Mouse (Mus musculus): ENCODE results near the gene Acly. TPM values are rescaled to one million over a fixed set of nuclear protein-coding genes. Genes with fewer than 3 reads are reported as not detected.

Acly gene
- total RNA-seq (2023): 100 to 1,000 TPM; 119 to 124 TPM

DNA sequence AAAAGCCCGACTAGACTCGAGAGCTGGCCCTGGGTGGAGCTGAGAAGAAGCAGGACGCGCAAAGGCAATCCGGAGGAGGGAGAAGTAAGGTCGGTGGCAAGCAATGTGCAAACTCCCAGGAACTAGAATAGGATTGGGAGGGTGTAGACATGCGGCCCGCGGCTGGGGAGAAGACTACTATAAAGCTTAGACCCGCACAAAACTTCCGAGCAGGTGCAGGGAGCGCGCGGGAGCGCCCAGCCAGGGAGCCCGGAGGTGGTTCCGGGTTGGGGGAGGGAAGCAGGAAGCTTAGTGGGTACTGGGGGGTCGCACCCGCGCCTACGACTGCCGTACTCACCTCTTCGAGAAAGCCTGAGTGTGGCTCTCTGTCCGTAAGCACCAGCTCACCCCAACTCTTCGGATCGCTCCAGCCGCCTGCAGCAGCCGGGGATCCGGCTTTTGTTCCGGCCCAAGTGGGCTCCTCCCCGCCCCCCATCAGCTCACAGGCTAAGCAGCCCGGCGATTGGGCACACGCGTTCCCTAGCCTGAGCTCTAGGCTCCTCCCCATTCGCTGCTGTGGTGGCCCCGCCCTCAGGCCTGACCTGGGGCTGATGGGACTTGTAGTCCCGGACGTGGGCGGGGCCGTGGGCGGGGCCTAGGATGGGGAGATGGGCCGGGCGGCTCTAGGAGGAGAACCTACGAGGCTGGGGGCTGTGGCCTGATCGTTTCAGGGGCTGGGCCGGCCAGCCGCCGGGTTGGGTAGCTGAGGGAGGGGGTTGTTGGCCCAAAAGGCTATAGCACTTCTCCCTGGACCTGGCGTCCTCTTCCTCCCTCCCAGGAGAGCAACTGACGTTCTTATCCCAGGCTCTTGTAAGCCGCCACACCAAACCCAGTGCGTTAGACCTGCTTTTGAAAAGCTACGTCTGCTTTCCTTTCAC is at the start of gene Acly:
TSS of gene Acly (minus strand) at position 543 of the 917 bp plus-strand sequence.

DNA sequence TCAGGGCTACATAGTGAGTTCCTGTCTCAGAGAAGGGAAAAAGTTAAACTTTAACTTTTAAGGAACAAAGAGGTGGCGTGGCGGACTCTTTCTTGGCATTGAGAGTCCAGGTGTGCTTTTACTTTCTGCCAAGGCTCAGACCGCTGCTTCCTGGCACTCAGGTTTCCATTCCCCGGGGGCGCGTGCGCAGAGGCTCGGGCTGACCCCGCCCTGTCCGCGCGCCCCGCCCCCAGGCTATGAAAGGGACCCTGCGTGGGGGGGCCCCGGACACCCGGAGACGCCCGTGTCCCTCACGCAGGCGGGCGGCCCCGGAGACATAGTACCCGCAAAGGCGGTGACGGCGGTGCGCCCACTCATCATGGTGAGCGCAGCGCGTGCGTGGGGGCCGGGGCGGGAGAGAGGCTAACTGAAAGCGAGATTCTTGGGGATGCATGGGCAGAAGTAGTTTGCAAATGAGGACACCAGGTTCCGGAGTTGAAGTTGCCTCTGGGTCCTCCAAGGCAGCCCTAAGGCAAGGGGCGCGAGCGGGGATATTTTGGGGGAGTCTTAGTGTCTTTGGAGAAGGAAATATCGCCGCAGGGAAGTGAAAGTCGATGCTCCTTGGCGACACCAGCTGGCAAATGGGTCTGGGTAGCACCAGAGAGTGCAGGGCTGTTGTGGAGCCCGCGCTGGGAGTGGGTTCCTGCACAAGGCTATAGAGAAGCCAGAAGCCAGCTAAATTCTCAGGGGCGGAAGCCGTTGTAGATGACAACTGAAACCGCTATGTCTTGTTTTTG is 47.1 kb upstream of the Acly start, which contains the start of gene Cnp:
TSS of gene Cnp (plus strand) at position 197 of the 776 bp plus-strand sequence.

DNA sequence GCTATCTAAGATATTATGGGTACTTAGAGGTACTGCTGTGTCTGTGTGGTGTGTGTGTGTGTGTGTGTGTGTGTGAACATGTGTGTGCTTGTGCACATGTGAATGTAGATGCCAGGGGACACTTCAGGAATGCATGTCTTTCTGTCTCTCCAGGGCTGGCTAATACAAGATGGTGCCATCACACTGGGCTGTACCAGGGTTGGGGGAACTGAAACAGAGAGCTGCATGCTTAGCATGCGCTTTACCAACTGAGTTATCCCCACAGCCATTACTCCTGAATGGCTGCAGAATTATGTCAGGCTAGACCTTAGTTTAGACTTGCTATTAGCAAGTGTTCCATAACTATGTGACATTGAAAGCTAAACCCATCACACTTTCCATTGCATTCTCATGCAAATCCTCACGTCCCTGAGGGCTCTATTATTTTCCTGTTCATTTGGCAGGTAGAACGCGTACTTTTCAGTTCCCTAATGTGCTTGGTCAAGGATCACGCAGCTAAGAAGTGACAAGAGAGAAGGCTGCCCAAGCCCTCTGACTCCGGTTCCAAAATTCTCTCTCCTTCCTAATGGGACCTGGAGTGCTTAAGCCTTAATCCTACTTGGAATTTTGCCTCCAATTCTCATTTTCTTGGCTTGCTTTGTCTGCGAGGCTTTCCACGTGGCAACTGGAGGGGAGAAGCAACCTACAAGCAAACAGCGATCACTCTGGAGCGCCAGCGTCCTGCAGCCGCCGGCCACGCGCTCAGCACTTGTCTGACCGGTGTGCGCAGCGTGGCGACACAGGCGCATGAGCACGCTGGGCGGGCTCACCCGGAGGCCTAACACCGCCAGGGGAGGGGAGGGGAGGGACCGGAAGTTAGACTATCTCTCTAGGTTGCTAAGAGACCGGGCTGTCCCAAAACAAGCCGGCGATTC is 17.3 kb upstream of the Acly start, which contains the start of gene Ttc25:
TSS of gene Ttc25 (plus strand) at position 776 of the 914 bp plus-strand sequence.

DNA sequence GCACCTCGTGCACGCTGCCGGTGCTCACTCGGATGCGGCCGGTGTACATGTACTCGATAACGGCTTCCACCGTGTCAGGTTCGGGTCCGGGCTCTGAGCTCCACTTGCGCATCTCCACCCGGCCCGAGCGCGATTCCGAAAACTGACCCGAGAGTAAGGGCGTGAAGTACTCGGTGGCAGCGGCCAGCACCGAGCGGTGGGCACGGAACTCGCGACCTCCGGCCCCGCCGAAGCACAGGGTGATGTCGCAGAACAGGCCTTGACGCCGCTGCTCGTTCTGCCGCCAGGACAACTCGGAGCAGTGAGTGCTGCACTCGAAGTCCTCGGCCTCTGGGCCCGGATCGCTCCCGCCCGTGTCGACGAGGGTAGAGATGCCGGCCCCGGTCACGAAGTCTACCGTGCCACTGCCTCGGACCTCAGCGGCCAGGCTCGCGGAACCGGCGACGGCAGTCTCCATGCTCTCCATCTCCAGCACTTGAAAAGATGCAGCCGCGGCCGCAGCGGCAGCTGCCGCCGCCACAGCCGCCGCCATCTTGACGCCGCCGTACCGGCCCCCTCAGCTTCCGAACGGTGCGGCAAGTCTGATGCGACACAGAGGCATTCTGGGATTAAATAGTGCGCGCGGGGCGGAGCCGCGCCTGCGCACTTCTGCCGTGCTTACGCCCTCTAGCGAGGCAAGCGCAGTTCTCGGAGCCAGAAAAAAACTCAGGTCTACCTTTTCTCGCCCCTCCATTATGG is 55.4 kb downstream of the Acly start, which contains the start of gene Klhl11:
TSS of gene Klhl11 (minus strand) at position 545 of the 738 bp plus-strand sequence.

DNA sequence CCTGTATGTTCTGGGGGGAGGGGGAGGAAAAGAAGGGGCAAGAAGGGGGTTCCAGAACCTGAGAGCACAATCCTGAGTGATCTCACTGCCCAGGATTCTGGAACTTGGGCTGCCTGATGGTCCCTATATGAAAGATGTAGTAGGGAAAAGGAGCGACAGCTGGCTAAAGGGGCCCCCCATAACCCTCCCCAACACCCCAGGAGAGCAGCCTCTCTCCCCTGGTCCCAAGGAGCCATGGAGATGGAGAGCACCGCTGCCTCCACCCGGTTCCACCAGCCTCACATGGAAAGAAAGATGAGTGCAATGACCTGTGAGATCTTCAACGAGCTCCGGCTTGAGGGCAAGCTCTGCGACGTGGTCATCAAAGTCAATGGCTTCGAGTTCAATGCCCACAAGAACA is 86.0 kb downstream of the Acly start, which contains the start of the genes Nt5c3b and Klhl10:
TSS of gene Nt5c3b (minus strand) at position 12 of the 400 bp plus-strand sequence.
TSS of gene Klhl10 (plus strand) at position 121 of the 400 bp plus-strand sequence.

Other genes with a start within 250 kb of the Acly start
- 1,000 to 10,000 TPM; 1,687 to 1,738 TPM for gene Eif1, start 208.1 kb downstream of the Acly start, total RNA-seq (2023)
- gene Gast, start 193.6 kb downstream of the Acly start, total RNA-seq (2023): not detected
- gene Hap1, start 171.9 kb downstream of the Acly start, total RNA-seq (2023): under 1 TPM; 0.59 to 0.73 TPM
- 10 to 100 TPM; 16.1 to 24.1 TPM for gene Jup, start 130.2 kb downstream of the Acly start, total RNA-seq (2023)
- under 1 TPM in 1 of 2 experiments, not detected in 1; 0.31 TPM for gene P3h4, start 113.2 kb downstream of the Acly start, total RNA-seq (2023)
- gene Fkbp10, start 112.3 kb downstream of the Acly start, total RNA-seq (2023): 1 to 10 TPM; 1.0 to 1.6 TPM
- 1 to 10 TPM; 6.4 to 6.5 TPM for gene Nt5c3b, start 86.2 kb downstream of the Acly start, total RNA-seq (2023)
- gene Klhl10, start 86.1 kb downstream of the Acly start, total RNA-seq (2023): not detected
- 10 to 100 TPM; 10.6 to 12.7 TPM for gene Klhl11, start 55.3 kb downstream of the Acly start, total RNA-seq (2023)
- gene Ttc25, start 17.6 kb upstream of the Acly start, total RNA-seq (2023): not detected
- gene Cnp, start 46.9 kb upstream of the Acly start, total RNA-seq (2023): 10 to 100 TPM; 14.2 to 15.8 TPM
- gene Nkiras2, start 91.2 kb upstream of the Acly start, total RNA-seq (2023): 10 to 100 TPM; 43.2 to 47.8 TPM
- 100 to 1,000 TPM; 121 to 134 TPM for gene Dnajc7, start 92.2 kb upstream of the Acly start, total RNA-seq (2023)
- gene Zfp385c, start 164.5 kb upstream of the Acly start, total RNA-seq (2023): not detected
- gene Dhx58, start 176.3 kb upstream of the Acly start, total RNA-seq (2023): 10 to 100 TPM; 25.4 to 25.9 TPM
- gene Kat2a, start 184.5 kb upstream of the Acly start, total RNA-seq (2023): 10 to 100 TPM; 10.6 to 11.4 TPM
- gene Hspb9, start 185.8 kb upstream of the Acly start, total RNA-seq (2023): under 1 TPM in 1 of 2 experiments, not detected in 1; 0.60 TPM
- gene Rab5c, start 210.2 kb upstream of the Acly start, total RNA-seq (2023): 100 to 1,000 TPM; 175 to 177 TPM
- gene Kcnh4, start 231.9 kb upstream of the Acly start, total RNA-seq (2023): not detected
- gene Hcrt, start 234.9 kb upstream of the Acly start, total RNA-seq (2023): not detected
- gene Ghdc, start 243.0 kb upstream of the Acly start, total RNA-seq (2023): 10 to 100 TPM in 1 of 2 experiments, 1 to 10 TPM in 1; 9.9 to 10.6 TPM

All from neutrophil, adult 83 days (primary cell).